Mouse (Mus musculus) myocyte (in vitro differentiated cells): ENCODE results near the gene Pqbp1. TPM values are rescaled to one million over a fixed set of nuclear protein-coding genes. Genes with fewer than 3 reads are reported as not detected.

ENCODE experiments used
- H3K27me3 ChIP-seq: one replicate; pipeline ENCODE4 v1.6.1; 2011; ENCODE audit not compliant: control insufficient read depth, insufficient read depth, insufficient read length
- H3K36me3 ChIP-seq: one replicate; pipeline ENCODE4 v1.6.1; 2011; ENCODE audit not compliant: control insufficient read depth, insufficient read depth
- H3K4me2 ChIP-seq: one replicate; pipeline ENCODE4 v1.6.1; 2011; ENCODE audit warnings: low read depth, control low read depth
- H3K4me3 ChIP-seq: one replicate; pipeline ENCODE4 v1.5.1; 2011; ENCODE audit warnings: mild to moderate bottlenecking, control low read depth, moderate library complexity
- H3K79me2 ChIP-seq: one replicate; pipeline ENCODE4 v1.6.1; 2011; ENCODE audit not compliant: control insufficient read depth, insufficient read depth
- H3ac ChIP-seq: one replicate; pipeline ENCODE4 v1.6.1; 2011; ENCODE audit not compliant: control insufficient read depth, insufficient read length
- CEBPB ChIP-seq: IDR thresholded peaks from 2 replicates; pipeline ENCODE4 v1.6.1; 2011; ENCODE audit warnings: mild to moderate bottlenecking, moderate library complexity; ENCODE audit not compliant: poor library complexity, insufficient read depth, severe bottlenecking
- MAX ChIP-seq: IDR thresholded peaks from one replicate; pipeline ENCODE4 v1.6.1; 2011; ENCODE audit warnings: low read depth, mild to moderate bottlenecking, control low read depth
- POLR2A ChIP-seq: IDR thresholded peaks from one replicate; pipeline ENCODE4 v1.6.1; 2011; ENCODE audit warnings: low read depth, mild to moderate bottlenecking, control low read depth, moderate library complexity; ENCODE audit not compliant: insufficient read length
- POLR2AphosphoS2 ChIP-seq: IDR thresholded peaks from one replicate; pipeline ENCODE4 v1.6.1; 2011; ENCODE audit warnings: low read depth, control low read depth; ENCODE audit not compliant: insufficient read length
- TCF3 ChIP-seq: IDR thresholded peaks from one replicate; pipeline ENCODE4 v1.6.1; 2011; ENCODE audit warnings: low read depth, control low read depth; ENCODE audit not compliant: insufficient read length
- USF1 ChIP-seq: IDR thresholded peaks from one replicate; pipeline ENCODE4 v1.6.1; 2011; ENCODE audit warnings: low read depth, mild to moderate bottlenecking, control low read depth, moderate library complexity
- polyA plus RNA-seq: library from polyadenylated mRNA; unstranded; fragments of >200 nt; fragmentation: generic; extraction: Trizol; gene quantifications from one replicate; pipeline ENCODE4 v1.2.1, GENCODE M21; 2012; ENCODE audit warnings: missing spikeins

Gene Pqbp1
- polyA plus RNA-seq, 1 experiment, result 79.5 TPM

DNA sequence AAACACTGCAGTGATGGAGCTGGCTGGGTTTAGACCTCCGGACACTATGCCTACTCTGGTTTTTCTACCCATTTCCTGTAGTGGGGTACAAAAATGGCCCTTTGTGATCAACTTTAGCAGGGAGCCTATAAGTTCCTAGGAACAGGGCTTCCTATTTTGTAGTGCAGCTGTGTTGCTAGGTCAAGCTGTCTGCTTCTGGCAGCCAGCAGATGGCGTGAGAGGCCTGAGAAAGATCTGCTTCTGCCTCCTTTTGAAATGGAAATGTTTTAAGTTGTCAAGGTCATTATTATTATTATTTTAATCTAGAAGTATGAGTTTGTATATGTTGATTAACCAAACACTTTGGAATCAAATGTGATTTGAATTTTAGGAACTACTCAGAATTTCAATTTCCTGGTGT lies 44.5 kb downstream of the Pqbp1 start:
- Histone ChIP-seq H3ac (no peak overlapping the region), H3K79me2 (peaks cover 7% of the 10 kb centered on the region), H3K27me3 (no peaks in the 10 kb centered on the region), H3K4me2 (no peak overlapping the region), H3K4me3 (no peak overlapping the region), H3K36me3 (peaks cover 5% of the 10 kb centered on the region)
- no peak for TF ChIP-seq MAX
- TF ChIP-seq CEBPB, result no peak

DNA sequence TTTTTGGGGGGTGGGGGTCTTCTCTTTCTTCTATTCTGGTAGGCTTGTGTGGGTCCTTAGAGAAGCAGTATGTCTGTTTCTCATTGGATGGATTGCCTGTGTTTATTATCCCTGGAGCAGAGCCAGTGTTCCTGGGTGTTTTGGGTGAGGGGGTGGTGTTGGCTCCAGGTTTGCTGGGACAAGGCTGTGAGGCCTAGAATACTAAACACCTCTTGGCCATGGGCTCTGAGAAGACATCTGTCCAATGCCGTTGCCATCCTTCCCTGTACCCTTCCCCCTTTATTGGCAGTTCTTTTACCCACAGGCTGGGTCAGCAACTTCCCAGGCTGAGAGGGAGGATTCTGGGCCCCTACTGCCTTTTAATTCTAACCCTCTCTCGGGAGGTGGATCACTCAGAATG lies 51.2 kb downstream of the Pqbp1 start:
- no peak overlapping the region for H3K4me3 ChIP-seq
- H3K4me2 ChIP-seq, result no peak overlapping the region
- no peaks in the 10 kb centered on the region for H3K36me3 ChIP-seq
- H3K27me3 ChIP-seq, result no peaks in the 10 kb centered on the region
- peaks cover 43% of the 10 kb centered on the region for H3K79me2 ChIP-seq
- H3ac ChIP-seq, result no peak overlapping the region
- TF ChIP-seq POLR2A, result no peak
- TF ChIP-seq POLR2AphosphoS2, result no peak
- TF ChIP-seq CEBPB, result no peak
- no peak for TF ChIP-seq USF1
- TF ChIP-seq TCF3, result no peak

Other genes with a start within 250 kb of the Pqbp1 start
- gene Prickle3, start 242.0 kb downstream of the Pqbp1 start, polyA plus RNA-seq, result 3.8 TPM
- gene Plp2, start 227.9 kb downstream of the Pqbp1 start, polyA plus RNA-seq, result 294 TPM
- gene Magix, start 218.0 kb downstream of the Pqbp1 start, polyA plus RNA-seq, result 0.05 TPM
- gene Gpkow, start 202.1 kb downstream of the Pqbp1 start, polyA plus RNA-seq, result 17.1 TPM
- gene Wdr45, start 184.9 kb downstream of the Pqbp1 start, polyA plus RNA-seq, result 38.9 TPM
- gene Gm45208, start 177.0 kb downstream of the Pqbp1 start, polyA plus RNA-seq, result 0.64 TPM
- 64.4 TPM for gene Praf2, start 170.8 kb downstream of the Pqbp1 start, polyA plus RNA-seq
- gene Ccdc120, start 148.4 kb downstream of the Pqbp1 start, polyA plus RNA-seq, result 2.4 TPM
- gene Tfe3, start 136.7 kb downstream of the Pqbp1 start, polyA plus RNA-seq, result 31.9 TPM
- 19.8 TPM for gene Gripap1, start 109.5 kb downstream of the Pqbp1 start, polyA plus RNA-seq
- 0.16 TPM for gene Kcnd1, start 77.0 kb downstream of the Pqbp1 start, polyA plus RNA-seq
- 36.3 TPM for gene Otud5, start 57.9 kb downstream of the Pqbp1 start, polyA plus RNA-seq
- 3.0 TPM for gene Pim2, start 21.0 kb downstream of the Pqbp1 start, polyA plus RNA-seq
- 32.9 TPM for gene Slc35a2, start 15.2 kb downstream of the Pqbp1 start, polyA plus RNA-seq
- gene Timm17b, start 88 bp upstream of the Pqbp1 start, polyA plus RNA-seq, result 44.1 TPM
- gene Gm10491, start 8.6 kb upstream of the Pqbp1 start, polyA plus RNA-seq, result not detected
- not detected for gene Gm10490, start 10.3 kb upstream of the Pqbp1 start, polyA plus RNA-seq
- not detected for gene Pcsk1n, start 20.6 kb upstream of the Pqbp1 start, polyA plus RNA-seq
- not detected for gene Eras, start 29.3 kb upstream of the Pqbp1 start, polyA plus RNA-seq
- gene Hdac6, start 48.6 kb upstream of the Pqbp1 start, polyA plus RNA-seq, result 11.5 TPM
- gene Gata1, start 78.8 kb upstream of the Pqbp1 start, polyA plus RNA-seq, result not detected
- gene Glod5, start 119.2 kb upstream of the Pqbp1 start, polyA plus RNA-seq, result not detected
- 16.0 TPM for gene Suv39h1, start 175.5 kb upstream of the Pqbp1 start, polyA plus RNA-seq
- gene Was, start 191.2 kb upstream of the Pqbp1 start, polyA plus RNA-seq, result 0.19 TPM
- 16.1 TPM for gene Wdr13, start 233.6 kb upstream of the Pqbp1 start, polyA plus RNA-seq
- gene Rbm3, start 246.6 kb upstream of the Pqbp1 start, polyA plus RNA-seq, result 236 TPM